Comparison of ENCODE assay signal across 14 mouse cellular contexts in genomic region chr1:91085686-91086085, GRCm38 (mm10). TPM values are rescaled to one million over a fixed set of nuclear protein-coding genes. Genes with fewer than 3 reads are reported as not detected.
DNase-seq lines count a peak whose midpoint lies in the region; ATAC-seq and TF ChIP-seq lines count a peak whose summit lies in the region.
"Had no signal": no experiment of that assay in that cellular context is flagged by ENCODE, and none has a peak within 500 bp of the region (broad histone marks: within the 10 kb centered on the region; RNA-seq: fewer than 3 reads in every experiment).

No protein-coding gene starts in this region.

- peak overlapping the region; percentile 84 for H3K27ac ChIP-seq in heart, postnatal 0 days (ENCODE audit: low read depth)
- H3K27ac ChIP-seq in lung, postnatal 0 days (ENCODE audit: low read length) = peak overlapping the region; percentile 52
- peak overlapping the region; percentile 69; the same call in 1 of the 2 replicates for H3K27ac ChIP-seq in stomach, postnatal 0 days (replicated peaks)
- H3K27ac ChIP-seq: hindbrain, embryonic 13.5 days had no signal

- H3K4me2 ChIP-seq in heart, postnatal 0 days (ENCODE audit: low read depth, low read length) = no peak overlapping the region
- H3K4me2 ChIP-seq in lung, postnatal 0 days (replicated peaks; ENCODE audit: low read depth, low read length) = no peak overlapping the region
- H3K4me2 ChIP-seq in stomach, postnatal 0 days (replicated peaks; ENCODE audit: low read depth) = no peak overlapping the region
- H3K4me2 ChIP-seq: hindbrain, embryonic 13.5 days had no signal

- peaks cover 47% of the 10 kb centered on the region for H3K36me3 ChIP-seq in heart, postnatal 0 days (replicated peaks; ENCODE audit: control insufficient read depth, insufficient read depth, low read length)
- no peaks in the 10 kb centered on the region for H3K36me3 ChIP-seq in lung, postnatal 0 days (ENCODE audit: insufficient read depth, low read length)
- H3K36me3 ChIP-seq in stomach, postnatal 0 days (ENCODE audit: control insufficient read depth, insufficient read depth, low read length) = no peaks in the 10 kb centered on the region
- H3K36me3 ChIP-seq: hindbrain, embryonic 13.5 days had no signal

- DNase-seq in heart, postnatal 0 days (ENCODE audit: low spot score) = no peak
- no peak for DNase-seq in heart, postnatal 25 days (ENCODE audit: low spot score)
- DNase-seq in lung, postnatal 0 days (ENCODE audit: low spot score) = peak; percentile 35
- no peak for DNase-seq in lung, postnatal 14 days
- peak; percentile 73 for DNase-seq in gonadal fat pad, adult 2 months (ENCODE audit: low read depth)
- peak; percentile 56 for DNase-seq in stomach, postnatal 0 days (ENCODE audit: low spot score)
- DNase-seq: cerebellum, adult 11-12 months; embryo, embryonic 11 days; kidney, postnatal 14 days; spleen, adult 18-20 months; thymus, postnatal 25 days had no signal

- no peak overlapping the region for H3K9ac ChIP-seq in heart, postnatal 0 days (replicated peaks; ENCODE audit: low read depth, low read length)
- no peak overlapping the region for H3K9ac ChIP-seq in lung, postnatal 0 days (replicated peaks; ENCODE audit: low read depth)
- no peak overlapping the region for H3K9ac ChIP-seq in stomach, postnatal 0 days (ENCODE audit: low read length)
- H3K9ac ChIP-seq: hindbrain, embryonic 13.5 days had no signal

- H3K4me1 ChIP-seq in heart, postnatal 0 days (ENCODE audit: control insufficient read depth, insufficient read depth) = peaks cover 48% of the 10 kb centered on the region
- H3K4me1 ChIP-seq in lung, postnatal 0 days (ENCODE audit: insufficient read depth, low read depth, low read length) = peaks cover 7% of the 10 kb centered on the region; the same call in 1 of the 2 replicates
- peaks cover 3% of the 10 kb centered on the region; the same call in 1 of the 2 replicates for H3K4me1 ChIP-seq in stomach, postnatal 0 days (replicated peaks; ENCODE audit: control insufficient read depth, insufficient read depth)

- intact Hi-C loops in heart, postnatal 25 days (cut with DNase I) = no loop called here

- no peak overlapping the region for H3K4me3 ChIP-seq in heart, postnatal 0 days (ENCODE audit: low read depth, low read length)
- no peak overlapping the region for H3K4me3 ChIP-seq in lung, postnatal 0 days (ENCODE audit: low read depth, low read length)
- H3K4me3 ChIP-seq in stomach, postnatal 0 days (ENCODE audit: low read depth, low read length) = no peak overlapping the region
- H3K4me3 ChIP-seq: hindbrain, embryonic 13.5 days had no signal

- WGBS in heart, postnatal 0 days = 21% methylated on average over 2 of the region's 2 CpGs
- WGBS in lung, postnatal 0 days = 29% methylated on average over 2 of the region's 2 CpGs
- 26% methylated on average over 2 of the region's 2 CpGs for WGBS in stomach, postnatal 0 days

- TF ChIP-seq CTCF in heart, postnatal 0 days (IDR thresholded peaks at IDR 0.05; ENCODE audit: low read depth) = no peak
- TF ChIP-seq CTCF in lung, postnatal 0 days (IDR thresholded peaks at IDR 0.05) = no peak
- no peak for TF ChIP-seq CTCF in stomach, postnatal 0 days (IDR thresholded peaks at IDR 0.05; ENCODE audit: low read depth)

- no peaks in the 10 kb centered on the region for H3K9me3 ChIP-seq in heart, postnatal 0 days (replicated peaks; ENCODE audit: control insufficient read depth, low read length)
- no peaks in the 10 kb centered on the region for H3K9me3 ChIP-seq in lung, postnatal 0 days (ENCODE audit: low read length)
- no peaks in the 10 kb centered on the region for H3K9me3 ChIP-seq in stomach, postnatal 0 days (ENCODE audit: control insufficient read depth, low read length)
- H3K9me3 ChIP-seq: hindbrain, embryonic 13.5 days had no signal

- no peak for TF ChIP-seq EP300 in heart, postnatal 0 days (IDR thresholded peaks at IDR 0.05; ENCODE audit: low read depth)
- TF ChIP-seq EP300 in lung, postnatal 0 days (IDR thresholded peaks at IDR 0.05) = no peak
- TF ChIP-seq EP300 in stomach, postnatal 0 days (optimal IDR thresholded peaks at IDR 0.05) = no peak

- no peak for ATAC-seq in heart, postnatal 0 days (ENCODE audit: insufficient read depth, low read depth)
- ATAC-seq in lung, postnatal 0 days = no peak
- ATAC-seq in stomach, postnatal 0 days (ENCODE audit: low FRiP score, low TSS enrichment) = 0 out of 2 replicates have a peak, but pooled peaks have one; percentile 45
- ATAC-seq in granulocyte monocyte progenitor cell, adult 5-6 weeks (replicated peaks; ENCODE audit: poor library complexity, severe bottlenecking) = no peak

- H3K27me3 ChIP-seq in heart, postnatal 0 days (ENCODE audit: control insufficient read depth, insufficient read depth, low read length) = no peaks in the 10 kb centered on the region
- no peaks in the 10 kb centered on the region for H3K27me3 ChIP-seq in lung, postnatal 0 days (replicated peaks; ENCODE audit: insufficient read depth, low read length)
- no peaks in the 10 kb centered on the region for H3K27me3 ChIP-seq in stomach, postnatal 0 days (ENCODE audit: control insufficient read depth, insufficient read depth, low read length)
- H3K27me3 ChIP-seq: hindbrain, embryonic 13.5 days had no signal

RNA-seq across cellular contexts. Expression of gene Rbm44, which starts 59.2 kb away (rescaled TPM):
- total RNA-seq in heart, postnatal 0 days (2014; rRNA removed; ENCODE audit: low replicate concordance) = 0.04 and 4.4 TPM in 2 replicates
- 0.71 and 0.97 TPM in 2 replicates for polyA plus RNA-seq in heart, postnatal 0 days (2015; fragmentation: Nextera tagmentation; extraction: Ambion mirVana)
- total RNA-seq in heart, postnatal 25 days (2021) = under 1 TPM in 1 of 2 experiments, not detected in 1; 0.10 TPM
- polyA plus RNA-seq in lung, postnatal 0 days (2015; fragmentation: Nextera tagmentation; extraction: Ambion mirVana) = 0.08 and 0.50 TPM in 2 replicates
- polyA plus RNA-seq in gonadal fat pad, adult 2 months (2012; rRNA removed) = 0.05 and 0.15 TPM in 2 replicates
- polyA plus RNA-seq in stomach, postnatal 0 days (2015; fragmentation: Nextera tagmentation; extraction: Ambion mirVana) = 0.15 and 0.24 TPM in 2 replicates
- 1.1 and 9.6 TPM in 2 replicates for total RNA-seq in granulocyte monocyte progenitor cell, adult 5-6 weeks (2014; fragmentation: Nextera tagmentation)
- total RNA-seq in granulocyte monocyte progenitor cell, adult 5-6 weeks (2017) = 5.2 and 7.8 TPM in 2 replicates
- total RNA-seq: left cerebral cortex, adult 8-10 months had no signal

Comparison
In these comparisons a context has a peak if more than half of its experiments do, and no peak if none do; other contexts are left out.
1. DNase-seq: peak in lung, postnatal 0 days (single experiment), gonadal fat pad, adult 2 months (single experiment) and stomach, postnatal 0 days (single experiment); none in heart, postnatal 0 days (single experiment), heart, postnatal 25 days (single experiment) and lung, postnatal 14 days (single experiment).
2. Peak in every context shown above with its lines, with median percentiles within 50 percentile points of each other: H3K27ac ChIP-seq.